Mouse (Mus musculus) embryonic facial prominence, embryonic 15.5 days (tissue): ENCODE measurements around the gene A730061H03Rik. TPM values are rescaled to one million over a fixed set of nuclear protein-coding genes. Genes with fewer than 3 reads are reported as not detected.

Experiments
- ATAC-seq: fragments of 200-750 bp; cut with Nextera tagmentation; 2 replicates; pipeline ENCODE4 v1.8.0; 2017; ENCODE audit warnings: low read depth, moderate TSS enrichment; ENCODE audit not compliant: insufficient number of reproducible peaks, low FRiP score, low TSS enrichment
- H3K27ac ChIP-seq: fragments of 300-500 bp; sonication (generic); replicated peaks from 2 replicates; pipeline ENCODE4 v1.5.1; 2015; ENCODE audit warnings: mild to moderate bottlenecking, inconsistent platforms
- H3K27me3 ChIP-seq: fragments of 300-500 bp; sonication (generic); 2 replicates; pipeline ENCODE4 v1.6.1; 2015; ENCODE audit warnings: inconsistent platforms
- H3K36me3 ChIP-seq: fragments of 300-500 bp; sonication (generic); 2 replicates; pipeline ENCODE4 v1.6.1; 2015; ENCODE audit warnings: mild to moderate bottlenecking, inconsistent platforms
- H3K4me1 ChIP-seq: fragments of 300-500 bp; sonication (generic); 2 replicates; pipeline ENCODE4 v1.6.1; 2015; ENCODE audit warnings: inconsistent platforms
- H3K4me2 ChIP-seq: fragments of 300-500 bp; sonication (generic); replicated peaks from 2 replicates; pipeline ENCODE4 v1.6.1; 2015; ENCODE audit warnings: mild to moderate bottlenecking, inconsistent platforms
- H3K4me3 ChIP-seq: fragments of 300-500 bp; sonication (generic); replicated peaks from 2 replicates; pipeline ENCODE4 v1.5.1; 2015; ENCODE audit warnings: mild to moderate bottlenecking, inconsistent platforms
- H3K9ac ChIP-seq: fragments of 300-500 bp; sonication (generic); 2 replicates; pipeline ENCODE4 v1.6.1; 2015; ENCODE audit warnings: inconsistent platforms
- H3K9me3 ChIP-seq: fragments of 300-500 bp; sonication (generic); replicated peaks from 2 replicates; pipeline ENCODE4 v1.6.1; 2016; ENCODE audit warnings: inconsistent platforms
- WGBS: fragments of 180-500 bp; shearing (Covaris S2); methylation state at CpG from one replicate; pipeline ENCODE4 v1.1.7; 2015; 5-methylcytosine and 5-hydroxymethylcytosine counted together
- polyA plus RNA-seq: library from polyadenylated mRNA; unstranded; fragments of >200 nt; fragmentation: Nextera tagmentation; extraction: Ambion mirVana; gene quantifications from 2 replicates; pipeline ENCODE4 v1.2.1, GENCODE M21; 2015

The A730061H03Rik gene
- polyA plus RNA-seq, 1 experiment from 2014 or later = 3.0 TPM

DNA sequence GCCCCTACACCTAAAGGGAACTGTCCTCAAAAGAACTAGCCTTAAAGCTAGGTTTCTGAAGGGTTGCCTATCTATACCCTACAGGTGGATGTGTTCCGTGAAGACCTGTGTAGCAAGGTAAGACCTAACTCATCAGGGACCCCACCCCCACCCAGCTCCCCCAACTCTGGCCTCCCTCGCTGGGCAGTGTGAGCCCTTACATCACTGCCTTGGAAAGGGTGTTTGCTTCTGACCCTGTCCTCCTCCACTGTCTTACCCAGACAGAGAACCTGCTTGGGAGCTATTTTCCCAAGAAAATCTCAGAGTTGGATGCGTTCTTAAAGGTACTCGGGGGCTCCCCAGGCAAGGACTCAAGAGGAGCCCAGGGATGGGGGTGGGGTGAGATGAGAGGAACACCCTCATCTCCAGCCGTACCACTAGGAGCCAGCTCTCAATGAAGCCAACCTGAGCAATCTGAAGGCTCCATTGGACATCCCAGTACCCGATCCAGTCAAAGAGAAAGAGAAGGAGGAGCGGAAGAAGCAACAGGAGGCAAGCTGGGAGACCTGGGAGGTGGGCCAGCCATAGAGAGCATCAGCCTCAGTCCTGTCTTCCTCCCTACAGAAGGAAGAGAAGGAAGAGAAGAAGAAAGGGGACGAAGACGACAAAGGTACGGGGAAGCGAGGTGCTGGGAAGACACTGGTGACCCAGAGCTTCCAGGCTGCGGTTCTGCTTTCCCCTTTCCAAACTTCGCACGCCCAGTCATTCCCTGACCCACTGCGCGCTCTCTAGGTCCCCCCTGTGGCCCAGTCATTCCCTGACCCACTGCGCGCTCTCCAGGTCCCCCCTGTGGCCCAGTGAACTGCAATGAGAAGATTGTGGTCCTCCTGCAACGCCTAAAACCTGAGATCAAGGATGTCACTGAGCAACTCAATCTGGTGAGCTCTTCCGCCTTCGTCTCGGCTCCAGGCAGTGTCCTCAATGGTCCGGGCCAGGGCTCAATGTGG is 19.6 kb upstream of the A730061H03Rik start:
- peaks cover 19% of the 10 kb centered on the region; the same call in 1 of the 2 replicates for H3K36me3 ChIP-seq
- no peaks in the 10 kb centered on the region for H3K27me3 ChIP-seq
- no peak overlapping the region for H3K27ac ChIP-seq
- no peak overlapping the region for H3K4me2 ChIP-seq
- 84% methylated on average over 23 of the region's 23 CpGs for WGBS
- no peak for ATAC-seq
- H3K9me3 ChIP-seq = no peaks in the 10 kb centered on the region
- H3K4me1 ChIP-seq = peaks cover 22% of the 10 kb centered on the region; the same call in 1 of the 2 replicates
- H3K9ac ChIP-seq = no peak overlapping the region
- no peak overlapping the region for H3K4me3 ChIP-seq

DNA sequence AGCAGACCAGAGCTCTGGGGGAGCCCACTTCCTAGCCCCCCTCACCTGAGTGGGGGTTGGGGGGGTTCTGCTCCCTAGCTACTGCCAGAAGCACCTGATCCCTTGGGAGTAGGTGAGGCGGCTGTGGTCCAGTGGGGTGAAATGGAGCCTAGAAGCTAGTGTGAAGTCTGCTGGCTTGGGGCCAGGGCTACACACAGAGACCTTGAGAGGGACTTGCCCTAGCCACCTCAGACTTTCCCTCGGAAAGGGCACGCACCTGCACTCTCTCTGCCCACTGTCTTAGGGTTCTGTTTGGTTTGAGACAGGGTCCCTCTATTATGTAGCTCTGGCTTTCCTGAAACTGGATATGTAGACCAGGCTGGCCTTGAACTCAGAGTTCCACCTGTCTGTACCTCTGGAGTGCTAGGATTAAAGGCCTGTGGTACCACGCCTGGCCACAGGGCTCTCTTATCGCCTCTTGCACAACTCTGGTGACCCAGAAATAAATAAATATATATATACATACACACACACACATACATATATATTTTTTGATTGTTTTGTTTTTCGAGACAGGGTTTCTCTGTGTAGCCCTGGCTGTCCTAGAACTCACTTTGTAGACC is 18.6 kb upstream of the A730061H03Rik start:
- peaks cover 19% of the 10 kb centered on the region; the same call in 1 of the 2 replicates for H3K36me3 ChIP-seq
- H3K9me3 ChIP-seq = no peaks in the 10 kb centered on the region
- 25% methylated on average over 6 of the region's 6 CpGs for WGBS
- H3K27ac ChIP-seq = peak overlapping the region; percentile 83
- H3K4me2 ChIP-seq = peak overlapping the region; percentile 84
- H3K4me1 ChIP-seq = 0 out of 2 replicates have a peak, but pooled peaks cover 19% of the 10 kb centered on the region
- H3K27me3 ChIP-seq = no peaks in the 10 kb centered on the region
- ATAC-seq = peak; percentile 39
- peak overlapping the region; percentile 88 for H3K9ac ChIP-seq
- H3K4me3 ChIP-seq = peak overlapping the region; percentile 75

DNA sequence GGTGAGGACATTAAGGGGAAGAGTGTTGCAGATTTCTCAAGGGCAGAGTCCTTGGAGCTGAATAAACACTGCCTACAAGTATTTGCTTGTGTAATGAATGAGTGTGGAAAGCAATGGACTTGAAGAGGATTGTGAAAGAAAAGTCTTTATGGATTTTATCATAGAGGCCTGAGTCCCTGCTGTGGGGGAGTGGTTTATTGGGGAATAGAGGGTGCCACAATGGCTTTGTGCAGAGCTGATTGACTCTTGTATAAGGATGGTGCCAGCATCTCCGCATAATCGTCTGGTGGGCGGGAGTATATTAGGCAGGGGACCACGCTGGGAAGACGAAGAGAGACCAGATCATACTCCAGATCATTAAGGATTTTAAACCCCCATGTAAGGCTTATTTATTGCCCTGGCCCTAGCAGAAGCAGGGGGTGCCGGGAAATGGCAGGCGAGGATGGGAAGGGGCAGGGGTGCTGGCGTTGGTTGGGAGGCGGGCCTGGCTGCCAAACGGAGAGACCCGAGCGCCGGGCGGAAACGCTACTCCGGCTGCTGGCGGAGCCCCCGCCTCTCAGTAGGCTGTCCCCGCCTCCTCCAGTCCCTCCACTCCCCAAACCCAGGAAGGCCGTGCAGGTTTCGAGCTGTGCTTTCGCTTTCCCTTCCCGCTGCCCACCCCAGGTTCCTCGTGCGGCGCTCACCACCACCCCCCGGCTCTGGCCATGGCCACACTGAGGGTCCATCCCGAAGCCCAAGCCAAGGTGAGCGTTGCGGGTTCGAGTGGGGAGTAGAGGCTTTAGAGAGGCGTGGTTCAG is 17.9 kb upstream of the A730061H03Rik start, which contains the start of gene Psme1:
Psme1 (plus strand) TSS at position 253 of the 797 bp plus-strand sequence.
- H3K36me3 ChIP-seq = peaks cover 19% of the 10 kb centered on the region; the same call in 1 of the 2 replicates

GRCm38 (mm10) chr14:55576376-55576775 is 16.2 kb upstream of the A730061H03Rik start:
- Histone ChIP-seq H3K27ac (no peak overlapping the region), H3K4me1 (0 out of 2 replicates have a peak, but pooled peaks cover 19% of the 10 kb centered on the region), H3K27me3 (no peaks in the 10 kb centered on the region), H3K36me3 (peaks cover 17% of the 10 kb centered on the region; the same call in 1 of the 2 replicates), H3K4me2 (no peak overlapping the region; the same call in 1 of the 2 replicates), H3K4me3 (peak overlapping the region; percentile 23; the same call in 1 of the 2 replicates), H3K9ac (no peak overlapping the region), H3K9me3 (no peaks in the 10 kb centered on the region)
- 57% methylated on average over 16 of the region's 16 CpGs for WGBS
- ATAC-seq = no peak

More for the DNA sequence above, 17.9 kb upstream of the A730061H03Rik start, which contains the start of gene Psme1:
- ATAC-seq = peak; percentile 86
- Histone ChIP-seq H3K4me3 (peak within 1 kb of the TSS; percentile 75), H3K27ac (peak within 1 kb of the TSS; percentile 83), H3K27me3 (no peaks in the 10 kb centered on the region), H3K4me2 (peak within 1 kb of the TSS; percentile 84), H3K9ac (peak within 1 kb of the TSS; percentile 88), H3K9me3 (no peaks in the 10 kb centered on the region), H3K4me1 (0 out of 2 replicates have a peak, but pooled peaks cover 19% of the 10 kb centered on the region)
- WGBS = under 1% methylated on average over 32 of the region's 32 CpGs

DNA sequence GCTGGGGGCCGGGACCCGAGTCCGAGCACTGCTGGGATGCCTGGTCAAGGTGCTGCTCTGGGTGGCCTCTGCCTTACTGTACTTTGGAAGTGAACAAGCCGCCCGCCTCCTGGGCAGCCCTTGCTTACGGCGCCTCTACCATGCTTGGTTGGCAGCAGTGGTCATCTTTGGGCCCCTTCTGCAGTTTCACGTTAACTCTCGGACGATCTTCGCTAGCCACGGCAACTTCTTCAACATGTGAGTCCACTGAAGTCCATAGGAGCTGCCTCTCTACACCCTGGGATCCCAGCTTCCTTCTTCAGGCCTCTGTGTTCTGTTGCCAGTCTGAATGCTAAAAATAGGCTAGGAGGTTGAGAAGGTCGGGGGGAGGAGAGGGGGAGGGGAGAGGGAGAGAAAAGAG is 15.5 kb upstream of the A730061H03Rik start:
- no peak for ATAC-seq
- Histone ChIP-seq H3K4me3 (peak overlapping the region; percentile 23), H3K27me3 (no peaks in the 10 kb centered on the region), H3K36me3 (peaks cover 10% of the 10 kb centered on the region; the same call in 1 of the 2 replicates), H3K9ac (no peak overlapping the region), H3K4me2 (no peak overlapping the region; the same call in 1 of the 2 replicates), H3K9me3 (no peaks in the 10 kb centered on the region), H3K4me1 (0 out of 2 replicates have a peak, but pooled peaks cover 19% of the 10 kb centered on the region), H3K27ac (0 out of 2 replicates have a peak overlapping the region, but pooled peaks have one; percentile 28)
- WGBS = 69% methylated on average over 13 of the region's 13 CpGs

DNA sequence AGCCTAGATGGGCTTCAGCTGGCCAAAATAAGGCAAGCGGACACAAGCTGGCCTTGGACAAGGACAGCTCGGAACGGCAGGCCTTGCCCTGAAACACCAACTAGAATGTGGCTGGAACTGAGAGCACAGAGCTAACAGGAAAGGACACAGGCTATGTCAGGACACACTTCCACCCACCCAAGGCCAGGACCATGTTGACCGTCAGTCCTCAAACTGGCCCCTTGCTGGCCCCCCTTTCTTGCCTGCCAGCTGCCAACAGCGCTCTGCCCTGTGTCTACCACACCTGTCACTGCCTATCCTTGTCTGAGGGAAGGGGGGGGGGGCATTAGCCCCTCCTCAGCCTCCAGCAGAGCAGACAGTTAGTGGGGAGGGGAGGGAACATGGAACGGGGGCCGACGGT is 15.1 kb upstream of the A730061H03Rik start, which contains the start of gene Fitm1:
Fitm1 (plus strand) TSS at position 316 of the 400 bp plus-strand sequence.
- H3K4me2 ChIP-seq = no peak within 1 kb of the TSS; the same call in 1 of the 2 replicates
- 0 out of 2 replicates have a peak within 1 kb of the TSS, but pooled peaks have one; percentile 28 for H3K27ac ChIP-seq
- peak; percentile 27; the same call in 1 of the 2 replicates for ATAC-seq

DNA sequence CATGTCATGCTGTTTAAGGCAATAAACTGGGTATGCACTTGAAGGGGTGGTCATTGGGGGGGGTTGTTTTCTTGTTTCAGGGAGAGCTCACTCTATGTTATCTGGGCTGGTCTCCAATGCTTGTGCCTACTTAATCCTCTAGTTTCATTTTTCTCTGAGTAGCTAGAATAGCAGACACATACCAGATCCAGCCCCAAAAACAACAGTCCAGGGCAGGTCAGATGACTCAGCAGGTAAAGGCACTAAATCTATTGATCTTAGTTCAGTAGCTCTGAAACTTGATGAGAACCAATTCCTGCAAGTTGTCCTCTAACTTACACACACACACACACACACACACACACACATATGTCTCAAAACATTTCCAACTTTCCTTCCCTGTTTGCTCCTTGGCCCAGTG is 11.6 kb upstream of the A730061H03Rik start:
- Histone ChIP-seq H3K9ac (no peak overlapping the region), H3K4me1 (0 out of 2 replicates have a peak, but pooled peaks cover 7% of the 10 kb centered on the region), H3K27me3 (no peaks in the 10 kb centered on the region), H3K4me2 (no peak overlapping the region), H3K36me3 (peaks cover 33% of the 10 kb centered on the region), H3K27ac (no peak overlapping the region), H3K4me3 (no peak overlapping the region), H3K9me3 (no peaks in the 10 kb centered on the region)
- no peak for ATAC-seq

More for the DNA sequence above, 15.1 kb upstream of the A730061H03Rik start, which contains the start of gene Fitm1:
- no peaks in the 10 kb centered on the region for H3K27me3 ChIP-seq
- peaks cover 8% of the 10 kb centered on the region; the same call in 1 of the 2 replicates for H3K36me3 ChIP-seq
- no peak within 1 kb of the TSS for H3K9ac ChIP-seq
- 72% methylated on average over 8 of the region's 8 CpGs for WGBS
- peak within 1 kb of the TSS; percentile 23 for H3K4me3 ChIP-seq
- H3K9me3 ChIP-seq = no peaks in the 10 kb centered on the region
- 0 out of 2 replicates have a peak, but pooled peaks cover 19% of the 10 kb centered on the region for H3K4me1 ChIP-seq

GRCm38 (mm10) chr14:55570588-55570987 is 10.4 kb upstream of the A730061H03Rik start:
- Histone ChIP-seq H3K9me3 (no peaks in the 10 kb centered on the region), H3K27me3 (no peaks in the 10 kb centered on the region), H3K27ac (no peak overlapping the region), H3K4me2 (no peak overlapping the region), H3K4me3 (no peak overlapping the region), H3K36me3 (peaks cover 45% of the 10 kb centered on the region), H3K9ac (no peak overlapping the region), H3K4me1 (0 out of 2 replicates have a peak, but pooled peaks cover 3% of the 10 kb centered on the region)
- WGBS = 92% methylated on average over 2 of the region's 2 CpGs
- ATAC-seq = no peak

- Histone ChIP-seq H3K4me3 (no peak overlapping the region), H3K9ac (no peak overlapping the region), H3K4me1 (no peaks in the 10 kb centered on the region), H3K4me2 (no peak overlapping the region), H3K27ac (no peak overlapping the region), H3K36me3 (peaks cover 73% of the 10 kb centered on the region), H3K27me3 (no peaks in the 10 kb centered on the region), H3K9me3 (no peaks in the 10 kb centered on the region)
- WGBS = 83% methylated on average over 3 of the region's 3 CpGs
- ATAC-seq = no peak
Measured at GRCm38 (mm10) chr14:55567496-55567895, 7.3 kb upstream of the A730061H03Rik start.

DNA sequence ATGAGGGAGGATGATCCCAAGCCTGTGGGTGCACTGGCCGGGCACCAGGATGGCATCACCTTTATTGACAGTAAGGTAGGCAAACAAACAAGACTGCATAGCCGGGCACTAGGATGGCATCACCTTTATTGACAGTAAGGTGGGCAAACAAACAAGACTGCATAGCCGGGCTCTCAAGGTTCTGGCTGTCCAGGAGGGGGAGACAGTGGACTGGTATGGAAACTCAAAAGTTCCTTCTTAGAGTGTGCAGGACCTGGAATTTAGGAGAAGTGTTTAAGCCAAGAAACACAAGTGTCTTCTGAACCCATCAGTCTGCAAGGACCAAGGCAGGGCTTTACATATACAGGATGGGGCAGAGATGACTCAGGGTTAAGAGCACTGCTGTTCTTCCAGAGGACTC is 5.5 kb upstream of the A730061H03Rik start:
- H3K4me3 ChIP-seq = no peak overlapping the region
- 84% methylated on average over 3 of the region's 3 CpGs for WGBS
- peaks cover 73% of the 10 kb centered on the region for H3K36me3 ChIP-seq
- H3K9me3 ChIP-seq = no peaks in the 10 kb centered on the region
- no peaks in the 10 kb centered on the region for H3K27me3 ChIP-seq
- no peak overlapping the region for H3K4me2 ChIP-seq
- H3K27ac ChIP-seq = no peak overlapping the region
- ATAC-seq = no peak
- H3K9ac ChIP-seq = no peak overlapping the region
- peaks cover 14% of the 10 kb centered on the region for H3K4me1 ChIP-seq
